14 mouse cellular contexts compared by ENCODE assay signal in genomic region chr1:132196337-132196736, GRCm38 (mm10). TPM values are rescaled to one million over a fixed set of nuclear protein-coding genes. Genes with fewer than 3 reads are reported as not detected.
DNase-seq lines count a peak whose midpoint lies in the region; ATAC-seq and TF ChIP-seq lines count a peak whose summit lies in the region.
"Had no signal": no experiment of that assay in that cellular context is flagged by ENCODE, and none has a peak within 500 bp of the region (broad histone marks: within the 10 kb centered on the region; RNA-seq: fewer than 3 reads in every experiment).

No protein-coding gene starts in this region.

- H3K4me3 ChIP-seq in ES-Bruce4 (ENCODE audit: low read depth, low read length): no peak overlapping the region
- 0 out of 2 replicates have a peak overlapping the region, but pooled peaks have one; percentile 9 for H3K4me3 ChIP-seq in hindbrain, embryonic 13.5 days
- H3K4me3 ChIP-seq in midbrain, embryonic 16.5 days (ENCODE audit: low read depth, low read length): peak overlapping the region; percentile 3; the same call in 1 of the 2 replicates
- H3K4me3 ChIP-seq: heart, embryonic 12.5 days had no signal

- peak; percentile 75 for DNase-seq in Patski (ENCODE audit: low read depth, low spot score)
- no peak for DNase-seq in ovary, postnatal 36 days (ENCODE audit: low spot score)
- no peak for DNase-seq in kidney, postnatal 4 days
- DNase-seq in layer of hippocampus, postnatal 25 days (ENCODE audit: extremely low spot score in 1 of 2, low spot score in 1 of 2): no peak
- DNase-seq: adrenal gland, adult 2 months; cerebellum, adult 11 months; kidney, postnatal 36 days had no signal

- in situ Hi-C loops in Patski (cut with MboI; ENCODE audit: low pct_unique_long_range_greater_than_20kb): no loop called here

- TF ChIP-seq CTCF in ES-Bruce4 (IDR thresholded peaks at IDR 0.05; ENCODE audit: low read depth, low read length) (no peak), Patski (IDR thresholded peaks at IDR 0.05) (no peak)

- WGBS in hindbrain, embryonic 13.5 days: 10% methylated on average over 7 of the region's 7 CpGs
- 10% methylated on average over 7 of the region's 7 CpGs for WGBS in midbrain, embryonic 16.5 days

- peak overlapping the region; percentile 92 for H3K4me2 ChIP-seq in hindbrain, embryonic 13.5 days
- H3K4me2 ChIP-seq in midbrain, embryonic 16.5 days (ENCODE audit: low read length): peak overlapping the region; percentile 93
- H3K4me2 ChIP-seq: heart, embryonic 12.5 days had no signal

- POLR2A ChIA-PET in Patski (lab: Charles Lee): interaction anchor here (2.8 to 7.4 kb wide), 2 partner anchors 10 to 38 kb away, joined by 8 to 49 read pairs; no protein-coding TSS in a partner anchor

- TF ChIP-seq POLR2A in ES-Bruce4 (IDR thresholded peaks at IDR 0.05; ENCODE audit: insufficient read depth, low read length): no peak

- H3K9ac ChIP-seq in ES-Bruce4 (ENCODE audit: low read depth, poor library complexity, severe bottlenecking): peak overlapping the region; percentile 30
- peak overlapping the region; percentile 99 for H3K9ac ChIP-seq in hindbrain, embryonic 13.5 days
- peak overlapping the region; percentile 60 for H3K9ac ChIP-seq in midbrain, embryonic 16.5 days (ENCODE audit: low read depth, low read length)
- H3K9ac ChIP-seq: heart, embryonic 12.5 days had no signal

- H3K9me3 ChIP-seq in ES-Bruce4 (replicated peaks; ENCODE audit: control insufficient read depth, insufficient read depth, low read length, poor library complexity, severe bottlenecking): no peaks in the 10 kb centered on the region
- no peaks in the 10 kb centered on the region for H3K9me3 ChIP-seq in hindbrain, embryonic 13.5 days
- no peaks in the 10 kb centered on the region for H3K9me3 ChIP-seq in midbrain, embryonic 16.5 days (replicated peaks; ENCODE audit: control insufficient read depth, low read length, poor library complexity, severe bottlenecking)
- H3K9me3 ChIP-seq: heart, embryonic 12.5 days had no signal

- H3K36me3 ChIP-seq in ES-Bruce4 (ENCODE audit: control insufficient read depth, insufficient read depth, low read length, poor library complexity, severe bottlenecking): no peaks in the 10 kb centered on the region
- no peaks in the 10 kb centered on the region for H3K36me3 ChIP-seq in hindbrain, embryonic 13.5 days
- no peaks in the 10 kb centered on the region for H3K36me3 ChIP-seq in midbrain, embryonic 16.5 days (ENCODE audit: control insufficient read depth, insufficient read depth, low read length)
- H3K36me3 ChIP-seq: heart, embryonic 12.5 days had no signal

- H3K4me1 ChIP-seq in ES-Bruce4 (ENCODE audit: control insufficient read depth, insufficient read depth, low read length): peaks cover 20% of the 10 kb centered on the region
- H3K4me1 ChIP-seq in hindbrain, embryonic 13.5 days (replicated peaks): peaks cover 96% of the 10 kb centered on the region
- H3K4me1 ChIP-seq in midbrain, embryonic 16.5 days (ENCODE audit: control insufficient read depth, insufficient read depth, low read length): peaks cover 82% of the 10 kb centered on the region

- TF ChIP-seq EP300 in ES-Bruce4 (IDR thresholded peaks at IDR 0.05; ENCODE audit: insufficient read depth, low read depth, low read length): 0 out of 2 replicates have a peak, but pooled peaks have one; percentile 52

- H3K27me3 ChIP-seq in ES-Bruce4 (ENCODE audit: control insufficient read depth, insufficient read depth, low read length, poor library complexity, severe bottlenecking): no peaks in the 10 kb centered on the region
- H3K27me3 ChIP-seq in Patski: no peaks in the 10 kb centered on the region
- no peaks in the 10 kb centered on the region for H3K27me3 ChIP-seq in hindbrain, embryonic 13.5 days
- H3K27me3 ChIP-seq in midbrain, embryonic 16.5 days (ENCODE audit: control insufficient read depth, insufficient read depth, low read depth, low read length): no peaks in the 10 kb centered on the region

- peak; percentile 24 for ATAC-seq in Patski
- no peak for ATAC-seq in hindbrain, embryonic 13.5 days (ENCODE audit: low FRiP score)
- ATAC-seq in midbrain, embryonic 16.5 days: no peak
- ATAC-seq: inflammation-experienced regulatory T-cells, adult 6 months had no signal

- CTCF ChIA-PET in Patski (lab: Charles Lee): interaction anchor here (0.7 to 1.6 kb wide), 6 partner anchors 9 to 121 kb away, joined by 3 to 4 read pairs (median 4); no protein-coding TSS in a partner anchor

- H3K27ac ChIP-seq in ES-Bruce4 (ENCODE audit: insufficient read depth, low read length): peak overlapping the region; percentile 88
- peak overlapping the region; percentile 4; the same call in 1 of the 2 replicates for H3K27ac ChIP-seq in hindbrain, embryonic 13.5 days
- H3K27ac ChIP-seq in midbrain, embryonic 16.5 days (ENCODE audit: low read length): peak overlapping the region; percentile 65

RNA-seq across cellular contexts. Expression of gene AC124108.1, which starts 5.1 kb away (rescaled TPM):
- 7.6 and 7.7 TPM in 2 replicates for polyA plus RNA-seq in ES-Bruce4 (2011; ENCODE audit: insufficient read depth, insufficient read length, low read depth, missing spikeins)
- 3.4 TPM for polyA plus RNA-seq in Patski (2021)
- polyA plus RNA-seq in hindbrain, embryonic 13.5 days (2015; fragmentation: Nextera tagmentation; extraction: Ambion mirVana): 4.2 and 4.8 TPM in 2 replicates
- polyA plus RNA-seq in midbrain, embryonic 16.5 days (2015; fragmentation: Nextera tagmentation; extraction: Ambion mirVana): 2.8 and 4.0 TPM in 2 replicates
- under 1 TPM; 0.25 to 0.92 TPM for total RNA-seq in layer of hippocampus, postnatal 25 days (2021)
- polyA plus RNA-seq: heart, embryonic 12.5 days; inflammation-experienced regulatory T-cells, adult 6 months had no signal

RNA-seq across cellular contexts. Expression of gene Lemd1, which starts 5.1 kb away (rescaled TPM):
- polyA plus RNA-seq in ES-Bruce4 (2011; ENCODE audit: insufficient read depth, insufficient read length, low read depth, missing spikeins) (16.8 and 20.0 TPM in 2 replicates), Patski (2021) (12.0 TPM)
- polyA plus RNA-seq in hindbrain, embryonic 13.5 days (2015; fragmentation: Nextera tagmentation; extraction: Ambion mirVana): 24.8 and 25.7 TPM in 2 replicates
- 16.2 and 18.0 TPM in 2 replicates for polyA plus RNA-seq in midbrain, embryonic 16.5 days (2015; fragmentation: Nextera tagmentation; extraction: Ambion mirVana)
- 1 to 10 TPM; 1.1 to 1.7 TPM for total RNA-seq in layer of hippocampus, postnatal 25 days (2021)
- polyA plus RNA-seq: heart, embryonic 12.5 days; inflammation-experienced regulatory T-cells, adult 6 months had no signal

RNA-seq across cellular contexts. Expression of gene Gm10188, which starts 33.2 kb away (rescaled TPM):
- not detected in 2 replicates for polyA plus RNA-seq in ES-Bruce4 (2011; ENCODE audit: insufficient read depth, insufficient read length, low read depth, missing spikeins)
- polyA plus RNA-seq in Patski (2021): 0.22 TPM
- polyA plus RNA-seq in hindbrain, embryonic 13.5 days (2015; fragmentation: Nextera tagmentation; extraction: Ambion mirVana): 0.63 and 0.95 TPM in 2 replicates
- polyA plus RNA-seq in midbrain, embryonic 16.5 days (2015; fragmentation: Nextera tagmentation; extraction: Ambion mirVana): 0.28 and 0.63 TPM in 2 replicates
- not detected for total RNA-seq in layer of hippocampus, postnatal 25 days (2021)
- total RNA-seq: adrenal gland, adult 2 months; left cerebral cortex, postnatal 25 days had no signal
- polyA plus RNA-seq: adrenal gland, adult 2 months; embryonic facial prominence, embryonic 14.5 days; heart, embryonic 12.5 days; inflammation-experienced regulatory T-cells, adult 6 months had no signal

RNA-seq across cellular contexts. Expression of gene Cdk18, which starts 56.9 kb away (rescaled TPM):
- polyA plus RNA-seq in ES-Bruce4 (2011; ENCODE audit: insufficient read depth, insufficient read length, low read depth, missing spikeins): 24.6 and 32.8 TPM in 2 replicates
- polyA plus RNA-seq in Patski (2021): 88.8 TPM
- polyA plus RNA-seq in hindbrain, embryonic 13.5 days (2015; fragmentation: Nextera tagmentation; extraction: Ambion mirVana): 0.31 and 0.32 TPM in 2 replicates
- polyA plus RNA-seq in midbrain, embryonic 16.5 days (2015; fragmentation: Nextera tagmentation; extraction: Ambion mirVana): 1.7 and 2.4 TPM in 2 replicates
- total RNA-seq in layer of hippocampus, postnatal 25 days (2021): 10 to 100 TPM; 24.4 to 25.7 TPM
- polyA plus RNA-seq: inflammation-experienced regulatory T-cells, adult 6 months had no signal

Comparison
In these comparisons a context has a peak if more than half of its experiments do, and no peak if none do; other contexts are left out.
1. H3K27ac ChIP-seq: peak in every context shown above with its lines; median percentile 88 in ES-Bruce4; 65 in midbrain, embryonic 16.5 days; 4 in hindbrain, embryonic 13.5 days.
2. H3K9ac ChIP-seq: peak in every context shown above with its lines; median percentile 99 in hindbrain, embryonic 13.5 days; 60 in midbrain, embryonic 16.5 days; 30 in ES-Bruce4.